Mouse (Mus musculus): ENCODE measurements at regions not wholly inside any gene's neighbourhood (a gene's known extent, or its start where the extent isn't known, plus 50 kb on each side); places are given as distances from the start of the nearest gene placed in this dataset.
A peak's percentile ranks its signal among the peaks of the same experiment; 100 is the strongest.
"Not testable (repeated sequence)": the region's sequence is repeated elsewhere in the genome, so short reads cannot be mapped to it uniquely, and the experiment has no call there.

GRCm38 (mm10) chr2:128270377-128271129, 144.7 kb downstream of the Bcl2l11 start:
- no peak for DNase-seq

- DNase-seq, result no peak
Observed at GRCm38 (mm10) chr2:128272789-128273188, 147.0 kb downstream of the Bcl2l11 start.

DNA sequence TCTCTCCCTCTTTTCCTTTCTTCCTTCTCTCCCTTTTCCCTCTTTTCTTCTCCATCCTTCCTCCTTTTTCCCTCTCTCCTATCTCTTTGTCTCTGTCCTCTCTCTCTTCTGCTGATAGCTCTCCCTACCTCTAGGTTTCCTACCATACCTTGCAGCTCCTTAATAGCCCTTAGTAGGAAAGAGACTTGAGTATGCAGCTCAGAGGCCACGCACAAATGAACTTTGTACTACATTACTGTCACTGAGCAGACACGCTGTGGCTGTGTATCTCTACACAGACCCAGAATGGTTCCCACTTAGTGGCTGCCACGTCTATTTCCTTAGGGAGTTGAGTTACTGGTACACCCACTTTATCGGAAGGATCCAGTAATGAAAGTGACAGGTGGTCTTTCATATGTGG, 147.5 kb downstream of the Bcl2l11 start:
- no peak for DNase-seq

- DNase-seq, result no peak
Observed at GRCm38 (mm10) chr2:128276337-128276736, 150.5 kb downstream of the Bcl2l11 start.

DNA sequence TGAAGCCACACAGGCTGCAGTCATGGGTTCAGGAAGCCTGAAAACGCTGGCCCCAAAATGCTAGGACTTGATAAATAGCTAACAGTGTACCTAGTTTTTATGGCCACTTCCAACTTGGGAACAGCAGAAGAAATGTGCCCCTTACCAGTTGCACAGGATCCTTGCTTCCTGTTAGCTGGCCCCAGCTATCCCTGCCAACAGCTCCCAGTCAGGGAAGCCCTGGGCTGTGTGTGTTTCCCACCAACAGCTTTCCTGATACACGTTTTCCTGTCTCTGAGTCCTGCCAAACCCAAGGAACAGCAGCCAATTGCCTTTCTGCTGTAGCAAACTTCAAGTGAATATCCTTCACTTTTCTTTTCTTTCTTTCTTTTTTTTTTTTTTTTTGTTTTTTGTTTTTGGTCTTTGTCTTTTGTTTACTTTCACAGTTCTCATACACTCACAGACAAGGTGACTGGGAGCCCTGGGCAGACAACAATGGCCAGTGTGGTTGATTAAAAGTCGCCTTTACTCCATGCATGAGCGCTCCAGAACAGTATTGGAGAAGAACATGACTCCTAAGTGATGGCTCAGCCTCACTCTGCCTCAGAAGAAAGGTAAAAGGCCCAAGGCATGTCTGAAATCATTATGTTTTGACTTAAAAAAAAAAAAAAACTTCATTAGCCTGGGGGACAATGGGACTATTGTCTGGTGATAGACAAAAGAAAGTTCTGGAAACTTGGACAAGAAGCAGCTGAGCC, 151.7 kb downstream of the Bcl2l11 start:
- no peak for DNase-seq

- peak; percentile 78 for DNase-seq
Observed at GRCm38 (mm10) chr2:128278124-128278432, 152.2 kb downstream of the Bcl2l11 start.

GRCm38 (mm10) chr2:128278608-128279081, 152.8 kb downstream of the Bcl2l11 start:
- DNase-seq, result peak; percentile 24

DNA sequence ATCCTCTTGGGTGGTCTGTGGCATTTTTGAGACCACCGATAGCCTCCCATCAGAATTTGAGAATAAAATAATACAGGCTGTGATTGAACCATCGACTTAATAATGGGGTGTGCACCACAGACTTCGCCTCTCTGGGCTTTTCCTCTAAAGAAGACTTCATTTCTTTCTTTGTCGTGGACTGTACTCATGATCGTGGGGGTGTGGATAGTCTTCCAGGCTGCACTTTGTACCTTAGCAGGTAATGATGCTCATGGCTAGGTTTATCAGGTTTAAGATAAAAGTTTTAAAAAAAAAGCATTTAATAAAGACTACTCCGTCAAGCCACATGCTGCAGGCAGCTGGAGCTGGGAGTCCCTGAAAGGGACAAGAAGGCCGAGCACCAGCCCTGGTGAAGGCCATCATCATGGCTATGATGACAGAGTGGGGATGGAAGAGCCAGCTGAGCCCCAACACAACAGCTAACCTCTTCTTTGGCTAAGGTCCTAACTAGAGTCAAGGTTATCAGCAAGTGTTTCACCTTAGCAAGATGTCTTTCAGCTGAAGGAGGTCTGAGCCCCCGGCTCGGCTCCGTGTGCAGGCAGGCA, 153.4 kb downstream of the Bcl2l11 start:
- DNase-seq, result no peak

DNA sequence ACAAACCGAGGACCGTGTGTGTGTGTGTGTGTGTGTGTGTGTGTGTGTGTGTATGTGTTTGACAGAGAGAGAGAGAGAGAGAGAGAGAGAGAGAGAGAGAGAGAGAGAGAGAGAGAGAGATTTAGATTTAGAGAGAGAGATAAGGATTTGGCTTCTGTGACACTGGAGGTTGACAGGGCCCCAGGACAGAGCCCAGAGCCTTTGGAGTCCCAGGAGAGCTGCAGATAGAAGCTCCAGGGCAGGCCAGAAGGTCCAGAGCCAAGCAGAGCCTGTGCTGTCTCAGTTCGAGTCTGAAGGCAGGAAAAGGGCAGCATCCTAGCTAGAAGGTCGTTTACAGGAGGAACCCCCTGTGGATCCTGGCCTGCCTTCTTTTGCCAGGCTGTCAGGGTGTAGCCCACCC, 156.8 kb downstream of the Bcl2l11 start:
- DNase-seq, result no peak

DNA sequence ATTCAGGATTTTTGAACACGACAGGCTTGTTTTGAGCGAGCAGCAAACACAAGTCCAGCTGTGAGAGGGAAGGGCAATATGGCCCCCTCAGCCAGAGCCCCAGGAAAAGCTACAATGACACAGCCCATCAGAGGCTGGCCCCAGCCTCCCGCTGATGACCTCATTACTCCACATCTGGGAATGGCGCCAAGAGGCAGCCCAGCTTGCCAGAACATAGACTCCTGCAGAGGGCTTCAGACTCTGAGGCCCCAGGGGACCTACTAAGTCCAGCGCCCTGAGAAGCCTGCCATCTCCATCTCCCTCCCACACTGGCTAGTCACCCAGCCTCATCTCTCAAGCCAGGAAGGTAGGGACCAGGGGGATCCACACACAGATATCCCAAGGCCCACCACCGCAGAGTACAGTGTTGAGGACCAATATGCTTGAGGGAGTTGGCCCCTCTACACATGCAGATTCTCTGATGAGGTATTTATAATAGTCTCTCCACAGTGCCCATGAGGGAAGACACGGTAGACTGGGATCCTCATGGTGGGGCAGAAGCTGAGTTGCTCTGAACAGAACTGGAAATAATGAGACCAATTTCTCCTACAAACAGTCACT, 159.1 kb downstream of the Bcl2l11 start:
- DNase-seq, result peak; percentile 46

- no peak for DNase-seq
Observed at GRCm38 (mm10) chr2:128285457-128285856, 159.6 kb downstream of the Bcl2l11 start.

DNA sequence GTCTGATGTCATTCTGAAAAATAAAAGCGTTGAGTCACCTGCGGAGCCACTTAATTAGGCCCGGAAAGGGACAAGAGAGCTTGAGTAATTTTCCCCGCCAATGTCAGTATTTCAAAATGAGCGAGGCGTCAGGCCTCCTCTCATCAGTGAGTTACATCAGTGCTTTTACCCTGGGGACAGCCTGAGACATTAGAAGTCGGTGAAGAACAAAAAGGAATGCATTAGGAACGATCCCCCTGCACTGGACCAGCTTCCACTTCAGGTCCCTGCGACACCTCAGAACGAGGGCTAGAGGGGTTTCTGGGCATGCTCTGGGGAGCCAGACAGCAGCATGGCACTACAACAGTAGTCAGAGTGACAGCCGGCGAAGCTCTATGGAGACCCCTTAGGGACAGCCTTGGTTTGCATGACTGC, 162.3 kb downstream of the Bcl2l11 start:
- DNase-seq, result no peak

GRCm38 (mm10) chr2:128290609-128291008, 164.8 kb downstream of the Bcl2l11 start:
- DNase-seq, result no peak

DNA sequence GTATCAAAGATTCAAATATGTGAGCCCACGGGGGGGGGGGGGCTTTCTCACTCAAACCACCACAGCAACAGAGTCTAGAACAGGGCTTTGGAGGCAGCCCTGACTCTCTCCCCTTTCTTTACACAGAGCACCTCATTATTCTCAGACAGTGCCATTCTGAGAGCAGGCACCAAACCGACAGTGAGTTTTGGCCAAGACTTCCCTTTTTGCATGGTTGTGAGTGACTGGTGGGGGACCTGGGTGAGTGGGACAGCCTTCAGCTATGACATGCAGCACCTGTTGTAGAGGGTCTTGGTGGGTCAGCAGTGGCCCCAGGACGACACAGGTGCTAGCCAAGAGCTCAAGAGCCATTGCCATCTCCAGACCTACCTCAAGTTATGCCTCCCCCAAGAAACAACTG, 168.8 kb downstream of the Bcl2l11 start:
- DNase-seq, result no peak

DNA sequence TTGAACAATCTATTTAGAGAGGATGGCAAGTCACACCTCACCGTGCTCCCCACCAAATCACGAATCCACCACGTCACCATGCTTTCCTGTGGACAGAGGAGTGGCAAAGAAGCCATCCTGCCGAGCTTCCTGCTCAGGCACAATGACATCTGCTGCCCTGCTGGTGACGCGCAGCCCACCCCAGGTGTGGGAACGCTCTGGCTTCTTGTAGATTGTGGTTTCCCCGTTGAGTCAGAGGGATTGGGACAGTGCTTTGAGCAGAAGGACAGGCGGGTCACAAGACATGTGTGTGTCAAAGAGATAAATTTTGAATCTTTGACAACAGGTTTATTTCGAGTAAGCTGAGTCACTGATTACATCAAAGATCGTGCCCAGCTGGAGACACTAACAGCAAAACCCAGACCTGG, 169.2 kb downstream of the Bcl2l11 start:
- no peak for DNase-seq

- DNase-seq, result no peak
Observed at GRCm38 (mm10) chr2:128295726-128296234, 169.9 kb downstream of the Bcl2l11 start.

GRCm38 (mm10) chr2:128296423-128296822, 170.6 kb downstream of the Bcl2l11 start:
- not testable (repeated sequence) for DNase-seq

DNA sequence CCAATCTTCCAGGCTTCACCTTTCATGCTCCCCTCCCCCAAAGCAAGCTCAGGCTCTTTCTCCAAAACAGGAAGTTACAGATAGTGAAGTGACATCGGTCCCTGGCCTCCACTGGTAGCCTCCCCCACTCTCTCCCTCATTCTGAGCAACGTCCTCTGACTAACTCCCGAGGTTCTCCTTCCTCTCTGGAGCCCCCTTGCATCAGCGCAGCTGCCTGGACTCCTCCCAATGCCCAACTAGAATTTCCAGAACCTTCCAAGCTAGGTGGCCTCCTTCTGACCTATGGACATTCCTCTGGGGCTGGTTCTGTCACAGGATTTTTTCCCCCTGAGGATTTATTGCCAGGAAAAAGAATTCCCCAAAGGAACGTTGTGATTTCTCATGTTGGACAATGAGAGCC, 171.1 kb downstream of the Bcl2l11 start:
- no peak for DNase-seq

GRCm38 (mm10) chr2:128297821-128298220, 172.0 kb downstream of the Bcl2l11 start:
- DNase-seq, result no peak

DNA sequence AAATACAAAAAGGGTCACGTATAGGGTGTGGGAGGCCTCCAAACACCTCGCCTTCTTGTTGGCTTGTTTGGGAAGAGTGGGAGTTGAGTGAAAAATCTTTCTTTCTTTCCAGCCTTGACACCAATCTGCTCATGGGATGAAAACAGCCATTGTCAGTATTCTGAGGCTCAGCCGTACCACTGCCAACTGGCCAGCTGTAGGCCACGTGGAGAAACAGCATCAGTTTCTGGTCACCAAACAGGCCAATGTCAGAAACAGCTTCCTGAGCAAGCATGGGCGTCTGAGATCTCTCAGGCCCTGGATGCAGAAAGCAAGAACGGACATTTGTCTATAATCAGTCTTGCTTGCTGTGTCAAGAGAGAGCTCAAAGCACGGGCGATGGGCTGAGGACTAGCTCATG, 173.2 kb downstream of the Bcl2l11 start:
- DNase-seq, result no peak

DNA sequence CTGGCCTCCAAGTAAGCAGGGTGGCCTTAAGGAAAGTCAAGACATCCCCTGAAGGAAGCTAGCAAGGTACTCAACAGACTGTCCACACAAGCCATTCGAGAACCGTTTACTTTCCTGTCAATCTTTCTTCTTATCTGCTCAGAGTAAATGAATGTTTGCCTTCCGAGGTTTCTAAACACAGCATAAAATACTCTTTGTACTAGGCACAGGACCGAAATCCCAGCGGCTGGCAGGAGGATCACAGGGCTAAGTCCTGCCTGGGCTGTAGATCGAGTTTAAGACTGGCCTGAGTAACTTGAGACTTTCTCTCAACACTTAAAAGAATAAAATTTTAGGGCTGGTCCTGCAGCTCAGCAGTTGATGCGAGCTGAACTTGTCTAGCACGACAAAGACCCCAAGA, 175.9 kb downstream of the Bcl2l11 start:
- DNase-seq, result no peak

DNA sequence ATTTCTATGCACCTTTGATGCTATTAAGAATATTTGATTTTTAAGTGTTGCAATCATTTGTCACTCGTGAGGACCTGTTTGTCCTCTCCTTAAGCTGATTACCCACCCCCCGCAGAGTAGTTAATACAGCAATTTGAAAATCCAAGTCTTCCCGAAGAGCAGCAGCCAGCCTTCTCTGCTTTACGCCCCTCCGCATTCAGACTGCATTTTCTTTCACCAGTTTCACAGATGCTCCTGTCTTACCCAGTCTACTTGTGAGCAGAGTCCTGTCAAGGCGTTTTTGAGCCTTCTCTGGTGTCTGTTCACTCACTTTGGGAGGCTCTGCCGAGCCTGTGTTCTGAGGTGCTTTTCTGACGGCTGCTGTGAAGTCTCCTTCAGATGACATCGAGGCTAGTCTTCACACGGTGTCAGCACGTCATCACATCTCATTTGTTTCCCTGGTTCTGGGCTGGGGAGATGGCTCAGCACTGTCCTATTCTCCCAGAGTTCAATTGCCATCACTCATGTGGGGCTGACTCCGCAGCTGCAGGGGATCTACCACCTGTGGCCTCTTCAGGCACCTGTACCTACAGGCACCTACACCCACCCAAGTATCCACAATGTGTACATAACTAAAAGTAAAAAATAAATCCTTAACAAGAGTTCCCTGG, 178.3 kb downstream of the Bcl2l11 start:
- DNase-seq, result no peak

- DNase-seq, result no peak
Observed at GRCm38 (mm10) chr2:128306693-128307092, 180.9 kb downstream of the Bcl2l11 start.

All from cerebellum, adult 9-10 months (tissue).